Mouse (Mus musculus): ENCODE measurements around the gene Phf21a.

Gene Phf21a

GRCm38 (mm10) chr2:92299896-92300295, 207.0 kb downstream of the Phf21a start:
- no peak for DNase-seq (ENCODE audit: low spot score in 2 of 2)

GRCm38 (mm10) chr2:92301849-92302607, 209.1 kb downstream of the Phf21a start:
- no peak for DNase-seq (ENCODE audit: low spot score in 2 of 2)

- DNase-seq (ENCODE audit: low spot score in 2 of 2), result no peak
Measured at GRCm38 (mm10) chr2:92312542-92312941, 219.6 kb downstream of the Phf21a start.

- DNase-seq (ENCODE audit: low spot score in 2 of 2), result no peak
Measured at GRCm38 (mm10) chr2:92314031-92314430, 221.1 kb downstream of the Phf21a start.

GRCm38 (mm10) chr2:92316652-92317051, 223.7 kb downstream of the Phf21a start:
- DNase-seq (ENCODE audit: low spot score in 2 of 2), result no peak

GRCm38 (mm10) chr2:92317228-92317627, 224.3 kb downstream of the Phf21a start:
- DNase-seq (ENCODE audit: low spot score in 2 of 2), result no peak

GRCm38 (mm10) chr2:92322669-92323068, 229.8 kb downstream of the Phf21a start:
- DNase-seq (ENCODE audit: low spot score in 2 of 2), result no peak

GRCm38 (mm10) chr2:92325676-92326075, 232.8 kb downstream of the Phf21a start:
- DNase-seq (ENCODE audit: low spot score in 2 of 2), result no peak

- no peak for DNase-seq (ENCODE audit: low spot score in 2 of 2)
Measured at GRCm38 (mm10) chr2:92326221-92326620, 233.3 kb downstream of the Phf21a start.

GRCm38 (mm10) chr2:92327601-92328000, 234.7 kb downstream of the Phf21a start:
- no peak for DNase-seq (ENCODE audit: low spot score in 2 of 2)

- DNase-seq (ENCODE audit: low spot score in 2 of 2), result no peak
Measured at GRCm38 (mm10) chr2:92328206-92328605, 235.3 kb downstream of the Phf21a start.

GRCm38 (mm10) chr2:92330840-92331239, 237.9 kb downstream of the Phf21a start:
- DNase-seq (ENCODE audit: low spot score in 2 of 2), result no peak

- no peak for DNase-seq (ENCODE audit: low spot score in 2 of 2)
Measured at GRCm38 (mm10) chr2:92331410-92331809, 238.5 kb downstream of the Phf21a start.

GRCm38 (mm10) chr2:92331871-92332270, 239.0 kb downstream of the Phf21a start:
- DNase-seq (ENCODE audit: low spot score in 2 of 2), result no peak

GRCm38 (mm10) chr2:92342418-92342817, 249.5 kb downstream of the Phf21a start:
- no peak for DNase-seq (ENCODE audit: low spot score in 2 of 2)

- DNase-seq (ENCODE audit: low spot score in 2 of 2), result no peak
Measured at GRCm38 (mm10) chr2:92347191-92347590, 254.3 kb downstream of the Phf21a start.

GRCm38 (mm10) chr2:92349589-92350425, 256.9 kb downstream of the Phf21a start:
- no peak for DNase-seq (ENCODE audit: low spot score in 2 of 2)

- DNase-seq (ENCODE audit: low spot score in 2 of 2), result no peak
Measured at GRCm38 (mm10) chr2:92350686-92351085, 257.8 kb downstream of the Phf21a start.

- DNase-seq (ENCODE audit: low spot score in 2 of 2), result no peak
Measured at GRCm38 (mm10) chr2:92353402-92353801, 260.5 kb downstream of the Phf21a start.

- DNase-seq (ENCODE audit: low spot score in 2 of 2), result no peak
Measured at GRCm38 (mm10) chr2:92354224-92354623, 261.3 kb downstream of the Phf21a start.

GRCm38 (mm10) chr2:92359301-92359700, 266.4 kb downstream of the Phf21a start:
- DNase-seq (ENCODE audit: low spot score in 2 of 2), result no peak

GRCm38 (mm10) chr2:92360186-92360823, 267.4 kb downstream of the Phf21a start:
- DNase-seq (ENCODE audit: low spot score in 2 of 2), result no peak

All from frontal cortex, postnatal 25 days (tissue).